Mouse (Mus musculus) cerebellum, adult 2 months (tissue): ENCODE measurements around the gene Ilvbl. TPM values are rescaled to one million over a fixed set of nuclear protein-coding genes. Genes with fewer than 3 reads are reported as not detected.
A peak's percentile ranks its signal among the peaks of the same experiment; 100 is the strongest.

Experiments used
- DNase-seq, 2 experiments: peaks; one replicate each; pipeline ENCODE4 v3.0.0; 2021
- H3K27ac ChIP-seq: fragments of 200-500 bp; 2 replicates; pipeline ENCODE4 v1.5.1; 2012; ENCODE audit warnings: low read length, control low read depth, inconsistent platforms; ENCODE audit not compliant: insufficient read depth
- H3K27me3 ChIP-seq: fragments of 200-500 bp; 2 replicates; pipeline ENCODE4 v1.6.1; 2012; ENCODE audit warnings: inconsistent platforms, mild to moderate bottlenecking, low read length, moderate library complexity; ENCODE audit not compliant: control insufficient read depth, insufficient read depth
- H3K4me1 ChIP-seq: fragments of 200-500 bp; 2 replicates; pipeline ENCODE4 v1.6.1; 2011; ENCODE audit warnings: low read length; ENCODE audit not compliant: control insufficient read depth, insufficient read depth
- H3K4me3 ChIP-seq: fragments of 200-500 bp; replicated peaks from 2 replicates; pipeline ENCODE3; 2011; ENCODE audit warnings: mild to moderate bottlenecking, low read depth, low read length, control low read depth; ENCODE audit not compliant: insufficient read depth
- CTCF ChIP-seq: fragments of 200-500 bp; IDR thresholded peaks from 2 replicates; pipeline ENCODE4 v1.5.1; 2011; ENCODE audit warnings: low read depth, mild to moderate bottlenecking, control low read depth, low read length, moderate library complexity, borderline replicate concordance; ENCODE audit not compliant: insufficient read depth
- POLR2A ChIP-seq: fragments of 200-500 bp; IDR thresholded peaks from 2 replicates; pipeline ENCODE4 v1.6.1; 2011; ENCODE audit warnings: low read length, control low read depth, borderline replicate concordance; ENCODE audit not compliant: insufficient read depth
- WGBS: fragments of 180-500 bp; shearing (Covaris S2); methylation state at CpG from one replicate; pipeline ENCODE4 v1.1.7; 2018; 5-methylcytosine and 5-hydroxymethylcytosine counted together
- polyA plus RNA-seq: library from polyadenylated mRNA; depleted of rRNA; stranded (reverse); fragments of >200 nt; gene quantifications from 2 replicates; pipeline ENCODE4 v1.2.3, GENCODE M21; 2012; rRNA removed

Gene Ilvbl
- polyA plus RNA-seq, 1 experiment: 86.6 TPM

DNA sequence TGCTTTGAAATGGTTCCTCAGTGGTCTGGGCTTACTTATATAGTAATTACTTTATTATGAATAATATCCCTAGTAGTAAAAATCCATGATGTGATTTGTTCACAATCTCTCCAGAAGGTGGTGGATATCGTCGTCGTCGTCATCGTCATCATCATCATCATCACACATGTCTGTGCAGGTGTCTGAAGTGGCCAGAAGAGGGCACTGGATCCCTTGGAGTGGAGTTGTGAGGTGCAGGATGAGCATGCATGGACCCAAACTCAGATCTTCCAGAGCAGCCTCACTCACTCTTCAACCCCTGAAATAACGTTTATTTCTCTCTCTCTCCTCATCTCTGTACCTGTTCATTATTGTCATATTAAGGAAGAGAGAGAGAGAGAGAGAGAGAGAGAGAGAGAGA is 58.2 kb downstream of the Ilvbl start:
- 10% methylated on average over 6 of the region's 6 CpGs for WGBS
- Histone ChIP-seq H3K27ac (no peak overlapping the region), H3K4me1 (peaks cover 8% of the 10 kb centered on the region), H3K27me3 (no peaks in the 10 kb centered on the region), H3K4me3 (no peak overlapping the region)
- DNase-seq: peak; percentile 19 to 39
- TF ChIP-seq CTCF: peak; percentile 67
- no peak for TF ChIP-seq POLR2A

Other genes with a start within 250 kb of the Ilvbl start
- gene Agpat3, start 221.9 kb upstream of the Ilvbl start, polyA plus RNA-seq: 246 and 256 TPM in 2 replicates
- gene Rrp1, start 161.3 kb upstream of the Ilvbl start, polyA plus RNA-seq: 596 and 620 TPM in 2 replicates
- gene Cstb, start 148.7 kb upstream of the Ilvbl start, polyA plus RNA-seq: 112 and 120 TPM in 2 replicates
- gene Pdxk, start 109.4 kb upstream of the Ilvbl start, polyA plus RNA-seq: 82.0 and 83.5 TPM in 2 replicates
- gene Olfr1358, start 56.9 kb upstream of the Ilvbl start, polyA plus RNA-seq: not detected in 2 replicates
- 17.6 and 19.8 TPM in 2 replicates for gene Syde1, start 17.6 kb downstream of the Ilvbl start, polyA plus RNA-seq
- not detected in 2 replicates for gene Olfr1357, start 43.7 kb downstream of the Ilvbl start, polyA plus RNA-seq
- gene Casp14, start 143.9 kb downstream of the Ilvbl start, polyA plus RNA-seq: not detected in 2 replicates
- gene Ccdc105, start 178.7 kb downstream of the Ilvbl start, polyA plus RNA-seq: 0.27 and 0.33 TPM in 2 replicates
- gene Slc1a6, start 206.2 kb downstream of the Ilvbl start, polyA plus RNA-seq: 154 and 167 TPM in 2 replicates